Mouse (Mus musculus) intestine, embryonic 16.5 days (tissue): Measurements from ENCODE around the gene Slc5a2. TPM values are rescaled to one million over a fixed set of nuclear protein-coding genes. Genes with fewer than 3 reads are reported as not detected.

Experiments used
- ATAC-seq: fragments of 200-750 bp; cut with Nextera tagmentation; 2 replicates; pipeline ENCODE4 v1.8.0; 2017; ENCODE audit warnings: moderate TSS enrichment, moderate library complexity
- H3K27ac ChIP-seq: fragments of 300-500 bp; sonication (generic); 2 replicates; pipeline ENCODE4 v1.5.1; 2014; ENCODE audit warnings: mild to moderate bottlenecking, low read length
- H3K27me3 ChIP-seq: fragments of 300-500 bp; sonication (generic); replicated peaks from 2 replicates; pipeline ENCODE4 v1.6.1; 2014; ENCODE audit warnings: low read length, control low read depth, mixed read lengths; ENCODE audit not compliant: control insufficient read depth, insufficient read depth
- H3K36me3 ChIP-seq: fragments of 300-500 bp; sonication (generic); 2 replicates; pipeline ENCODE4 v1.6.1; 2014; ENCODE audit warnings: low read length, control low read depth; ENCODE audit not compliant: control insufficient read depth, insufficient read depth
- H3K4me1 ChIP-seq: fragments of 300-500 bp; sonication (generic); 2 replicates; pipeline ENCODE4 v1.6.1; 2014; ENCODE audit warnings: low read length, control low read depth, mixed read lengths; ENCODE audit not compliant: control insufficient read depth, insufficient read depth
- H3K4me2 ChIP-seq: fragments of 300-500 bp; sonication (generic); 2 replicates; pipeline ENCODE4 v1.6.1; 2014; ENCODE audit warnings: low read depth, low read length, control low read depth
- H3K4me3 ChIP-seq: fragments of 300-500 bp; sonication (generic); 2 replicates; pipeline ENCODE4 v1.5.1; 2014; ENCODE audit warnings: mild to moderate bottlenecking, low read length
- H3K9ac ChIP-seq: fragments of 300-500 bp; sonication (generic); 2 replicates; pipeline ENCODE4 v1.6.1; 2014; ENCODE audit warnings: low read depth, low read length
- H3K9me3 ChIP-seq: fragments of 300-500 bp; sonication (generic); 2 replicates; pipeline ENCODE4 v1.6.1; 2016; ENCODE audit warnings: low read length, control low read depth; ENCODE audit not compliant: control insufficient read depth
- WGBS: fragments of 180-500 bp; shearing (Covaris S2); extraction: QIAGEN DNeasy Blood & Tissue Kit; methylation state at CpG from one replicate; pipeline ENCODE4 v1.1.7; 2014; 5-methylcytosine and 5-hydroxymethylcytosine counted together
- microRNA-seq: library from miRNA; unstranded; fragments of <30 nt; microRNA quantifications from one replicate; pipeline ENCODE4, GENCODE M21; 2016
- polyA plus RNA-seq: library from polyadenylated mRNA; unstranded; fragments of >200 nt; fragmentation: Nextera tagmentation; extraction: Ambion mirVana; gene quantifications from 2 replicates; pipeline ENCODE4 v1.2.1, GENCODE M21; 2015

Slc5a2 gene
- polyA plus RNA-seq, 1 experiment from 2014 or later: not detected

DNA sequence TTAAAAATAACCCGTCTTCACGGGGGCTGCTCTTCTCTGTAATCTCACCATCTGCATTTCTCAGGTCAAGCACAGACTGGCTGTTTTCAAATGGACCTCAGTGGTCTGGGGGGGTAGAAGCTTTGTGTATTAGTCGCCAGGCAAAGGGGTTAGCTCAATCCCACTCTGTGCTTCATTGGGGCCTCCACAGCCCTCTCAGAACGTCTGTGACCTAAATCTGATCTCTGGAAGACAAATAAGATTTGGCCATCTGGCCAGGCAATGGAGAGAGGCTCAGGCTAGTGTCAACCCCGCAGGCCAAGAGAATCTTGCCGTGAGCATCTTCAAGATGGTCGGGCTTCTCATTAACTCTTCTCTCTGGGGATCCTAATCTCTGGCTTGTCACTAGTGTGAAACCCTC, 49.0 kb downstream of the Slc5a2 start:
- H3K4me3 ChIP-seq: no peak overlapping the region
- H3K36me3 ChIP-seq: no peaks in the 10 kb centered on the region
- H3K9ac ChIP-seq: no peak overlapping the region
- ATAC-seq: no peak
- H3K27me3 ChIP-seq: no peaks in the 10 kb centered on the region
- no peaks in the 10 kb centered on the region for H3K9me3 ChIP-seq
- WGBS: 63% methylated on average over 7 of the region's 7 CpGs
- peaks cover 17% of the 10 kb centered on the region for H3K4me1 ChIP-seq
- H3K27ac ChIP-seq: no peak overlapping the region
- no peak overlapping the region for H3K4me2 ChIP-seq

DNA sequence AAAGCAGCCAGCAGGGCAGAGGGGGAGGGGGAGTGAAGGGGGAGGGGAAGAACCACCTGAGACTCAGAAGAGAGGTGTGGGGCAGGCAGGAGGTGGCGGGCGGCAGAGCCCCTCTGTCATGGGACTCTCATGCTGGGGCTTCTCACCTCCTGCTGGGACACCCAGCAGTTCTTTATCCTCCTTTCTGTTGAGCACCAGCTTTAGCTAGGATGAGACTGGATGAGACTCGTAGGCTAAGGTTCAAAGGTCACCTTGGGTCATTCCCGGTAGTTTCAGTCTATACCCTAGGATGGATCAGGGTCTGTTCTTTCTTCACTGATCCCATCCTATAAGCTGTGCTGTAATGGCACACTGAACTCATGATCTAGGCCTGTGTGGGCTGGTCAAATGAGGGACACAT, 51.6 kb downstream of the Slc5a2 start:
- peaks cover 22% of the 10 kb centered on the region for H3K4me1 ChIP-seq
- no peaks in the 10 kb centered on the region for H3K36me3 ChIP-seq
- no peak overlapping the region for H3K4me2 ChIP-seq
- WGBS: 66% methylated on average over 4 of the region's 4 CpGs
- H3K9ac ChIP-seq: no peak overlapping the region
- no peaks in the 10 kb centered on the region for H3K9me3 ChIP-seq
- H3K27me3 ChIP-seq: no peaks in the 10 kb centered on the region
- ATAC-seq: no peak
- H3K4me3 ChIP-seq: no peak overlapping the region
- no peak overlapping the region for H3K27ac ChIP-seq

DNA sequence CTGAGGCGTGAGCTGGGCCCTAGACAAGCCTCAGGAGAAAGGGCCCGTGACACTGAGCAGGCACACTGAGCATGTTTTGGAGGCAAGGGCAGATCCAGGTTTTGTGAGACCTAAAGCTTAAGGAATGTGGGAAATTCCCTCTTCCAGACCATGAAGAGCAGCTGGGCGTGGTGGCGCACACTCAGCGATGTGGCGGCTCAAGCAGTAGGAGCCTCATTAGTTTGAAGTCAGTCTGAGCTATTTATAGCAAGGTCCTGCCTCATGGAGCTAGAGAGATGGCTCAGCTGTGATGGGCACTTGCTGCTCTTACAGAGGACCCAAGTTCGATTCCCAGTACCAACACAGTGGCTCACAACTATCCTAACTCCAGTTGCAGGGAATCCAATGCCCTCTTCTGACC, 53.7 kb downstream of the Slc5a2 start:
- no peak overlapping the region for H3K9ac ChIP-seq
- H3K4me3 ChIP-seq: no peak overlapping the region
- peak overlapping the region; percentile 86; the same call in 1 of the 2 replicates for H3K27ac ChIP-seq
- H3K9me3 ChIP-seq: no peaks in the 10 kb centered on the region
- no peak overlapping the region for H3K4me2 ChIP-seq
- no peaks in the 10 kb centered on the region for H3K36me3 ChIP-seq
- 57% methylated on average over 7 of the region's 7 CpGs for WGBS
- no peaks in the 10 kb centered on the region for H3K27me3 ChIP-seq
- H3K4me1 ChIP-seq: peaks cover 22% of the 10 kb centered on the region
- ATAC-seq: peak; percentile 31; the same call in 1 of the 2 replicates

DNA sequence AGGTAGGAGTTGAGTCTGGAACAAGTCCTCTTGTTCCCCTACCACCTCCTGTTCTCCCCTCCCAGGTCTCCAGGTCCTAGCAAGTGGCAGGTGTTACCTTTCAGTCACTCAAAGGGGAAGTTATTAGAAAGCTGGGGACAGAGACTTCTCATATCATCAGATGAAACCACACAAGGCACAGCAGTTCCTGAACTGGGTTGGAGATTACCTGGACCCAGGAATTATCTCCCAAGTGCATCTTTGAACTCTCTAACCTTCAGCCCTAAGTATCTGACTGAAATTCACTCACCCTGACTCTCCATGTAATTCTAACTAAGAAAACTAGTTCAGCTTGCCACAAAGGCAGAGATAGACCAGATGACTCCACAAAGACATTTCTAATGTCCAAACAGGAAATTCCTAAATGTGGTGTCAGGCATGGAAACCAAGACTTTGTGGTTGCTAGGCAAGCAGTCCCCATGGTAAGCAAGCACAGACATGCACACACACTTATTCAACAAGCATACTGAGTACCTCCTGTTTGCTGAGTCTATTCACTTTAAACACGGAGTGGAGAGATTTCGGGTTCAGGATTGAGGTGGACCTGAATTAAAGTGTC, 54.9 kb downstream of the Slc5a2 start:
- H3K9ac ChIP-seq: peak overlapping the region; percentile 4; the same call in 1 of the 2 replicates
- H3K4me2 ChIP-seq: no peak overlapping the region
- peak overlapping the region; percentile 86 for H3K27ac ChIP-seq
- no peaks in the 10 kb centered on the region for H3K27me3 ChIP-seq
- peaks cover 19% of the 10 kb centered on the region for H3K4me1 ChIP-seq
- no peaks in the 10 kb centered on the region for H3K36me3 ChIP-seq
- no peak overlapping the region for H3K4me3 ChIP-seq
- WGBS: 40% methylated on average over 2 of the region's 2 CpGs
- H3K9me3 ChIP-seq: no peaks in the 10 kb centered on the region
- 0 out of 2 replicates have a peak, but pooled peaks have one; percentile 37 for ATAC-seq

DNA sequence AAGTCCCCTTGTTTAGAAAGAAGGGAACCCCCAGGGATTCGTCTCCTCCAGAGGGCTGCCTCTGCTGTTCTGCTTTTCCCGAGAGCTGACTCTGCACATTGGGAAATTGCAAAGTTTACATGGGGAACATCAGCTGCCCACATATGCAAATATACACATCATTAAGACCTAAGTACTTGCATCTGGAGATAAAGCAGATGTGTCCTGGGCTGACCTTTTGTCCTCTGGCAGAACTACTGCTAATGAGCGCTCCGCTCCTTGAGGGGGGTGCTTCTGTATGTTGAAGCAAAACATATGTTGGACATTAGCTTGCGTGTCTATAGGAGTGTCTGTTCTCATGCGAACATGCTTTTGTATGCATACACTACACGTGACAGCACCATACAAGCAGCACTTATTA, 55.8 kb downstream of the Slc5a2 start:
- Histone ChIP-seq H3K4me3 (no peak overlapping the region), H3K9me3 (no peaks in the 10 kb centered on the region), H3K27me3 (no peaks in the 10 kb centered on the region), H3K27ac (peak overlapping the region; percentile 86), H3K4me2 (no peak overlapping the region), H3K4me1 (peaks cover 19% of the 10 kb centered on the region), H3K9ac (no peak overlapping the region), H3K36me3 (no peaks in the 10 kb centered on the region)
- peak; percentile 86 for ATAC-seq
- 48% methylated on average over 7 of the region's 7 CpGs for WGBS

Small RNAs within 50 kb of the gene (microRNA-seq; reads per million reads assigned to microRNA genes)
- 0.91 reads per million for gene Mir3103

Other genes with a start within 250 kb of the Slc5a2 start
- gene Itgam, start 203.0 kb upstream of the Slc5a2 start, polyA plus RNA-seq: 2.4 and 2.5 TPM in 2 replicates
- gene Gm49368, start 203.0 kb upstream of the Slc5a2 start, polyA plus RNA-seq: not detected in 2 replicates
- 0.75 and 0.92 TPM in 2 replicates for gene Itgax, start 136.1 kb upstream of the Slc5a2 start, polyA plus RNA-seq
- 0.05 and 0.15 TPM in 2 replicates for gene Itgad, start 111.3 kb upstream of the Slc5a2 start, polyA plus RNA-seq
- gene Cox6a2, start 59.3 kb upstream of the Slc5a2 start, polyA plus RNA-seq: 0.77 and 0.95 TPM in 2 replicates
- gene Armc5, start 28.3 kb upstream of the Slc5a2 start, polyA plus RNA-seq: 15.4 and 17.8 TPM in 2 replicates
- 5.7 and 6.5 TPM in 2 replicates for gene 9130023H24Rik, start 27.6 kb upstream of the Slc5a2 start, polyA plus RNA-seq
- 167 and 175 TPM in 2 replicates for gene Tgfb1i1, start 18.8 kb upstream of the Slc5a2 start, polyA plus RNA-seq
- gene BC017158, start 32.5 kb downstream of the Slc5a2 start, polyA plus RNA-seq: 49.6 and 53.4 TPM in 2 replicates
- gene Rgs10, start 153.1 kb downstream of the Slc5a2 start, polyA plus RNA-seq: 28.1 and 30.3 TPM in 2 replicates
- 15.9 and 19.0 TPM in 2 replicates for gene Tial1, start 196.1 kb downstream of the Slc5a2 start, polyA plus RNA-seq